Mouse (Mus musculus) c-Kit-positive CD71-positive TER-119-positive erythroid progenitor cells, embryonic 14.5 days (primary cell): ENCODE measurements around the gene Fam78a.

Experiments used
- DNase-seq: peaks from one replicate; pipeline ENCODE4 v3.0.0-alpha.2; 2013; ENCODE audit warnings: low spot score

The Fam78a gene

DNA sequence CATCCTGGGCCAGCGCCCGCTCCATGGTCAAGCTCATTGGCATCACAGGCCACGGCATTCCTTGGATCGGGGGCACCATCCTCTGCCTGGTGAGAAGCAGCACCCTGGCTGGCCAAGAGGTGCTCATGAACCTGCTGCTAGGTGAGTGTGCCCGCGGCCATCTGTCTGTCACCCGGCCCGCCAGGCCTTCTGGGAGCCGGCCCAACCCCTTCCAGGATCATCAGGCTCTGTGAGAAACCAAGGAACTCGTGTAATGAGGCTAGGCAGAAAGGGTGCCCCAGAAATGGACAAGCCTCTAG lies 11.4 kb upstream of the Fam78a start:
- DNase-seq = no peak

DNA sequence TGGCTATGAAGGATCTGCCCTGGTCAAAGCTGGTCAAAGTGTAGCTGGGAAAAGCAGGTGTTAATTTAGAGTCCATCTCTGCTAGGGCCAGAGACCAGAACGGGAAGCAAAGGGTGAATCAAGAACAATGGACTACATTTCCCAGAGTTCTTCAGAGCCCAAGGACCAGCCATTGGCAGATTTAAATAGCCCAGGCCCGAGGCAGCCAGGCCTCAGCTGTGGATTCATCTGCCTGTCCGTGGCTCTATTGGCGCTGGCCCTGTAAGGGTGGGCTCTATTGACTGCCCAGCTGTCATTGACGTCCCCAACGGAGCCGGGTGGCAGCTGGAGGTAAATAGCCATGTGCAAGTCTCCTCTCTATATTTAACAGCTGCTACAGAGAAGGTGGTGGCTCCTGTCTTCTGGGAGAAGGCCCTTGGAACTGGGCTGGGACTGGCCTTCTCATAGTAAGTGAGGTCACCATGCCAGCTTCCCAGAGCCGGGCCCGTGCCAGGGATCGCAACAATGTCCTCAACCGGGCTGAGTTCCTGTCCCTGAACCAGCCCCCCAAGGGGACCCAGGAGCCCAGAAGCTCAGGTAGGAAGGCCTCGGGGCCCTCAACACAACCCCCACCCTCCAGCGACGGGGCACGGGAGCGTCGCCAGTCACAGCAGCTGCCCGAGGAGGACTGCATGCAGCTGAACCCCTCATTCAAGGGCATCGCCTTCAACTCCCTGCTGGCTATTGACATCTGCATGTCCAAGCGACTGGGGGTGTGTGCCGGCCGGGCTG lies 10.9 kb upstream of the Fam78a start, which contains the start of gene Plpp7:
Plpp7 (plus strand) TSS at position 178 of the 771 bp plus-strand sequence.
- DNase-seq = no peak

DNA sequence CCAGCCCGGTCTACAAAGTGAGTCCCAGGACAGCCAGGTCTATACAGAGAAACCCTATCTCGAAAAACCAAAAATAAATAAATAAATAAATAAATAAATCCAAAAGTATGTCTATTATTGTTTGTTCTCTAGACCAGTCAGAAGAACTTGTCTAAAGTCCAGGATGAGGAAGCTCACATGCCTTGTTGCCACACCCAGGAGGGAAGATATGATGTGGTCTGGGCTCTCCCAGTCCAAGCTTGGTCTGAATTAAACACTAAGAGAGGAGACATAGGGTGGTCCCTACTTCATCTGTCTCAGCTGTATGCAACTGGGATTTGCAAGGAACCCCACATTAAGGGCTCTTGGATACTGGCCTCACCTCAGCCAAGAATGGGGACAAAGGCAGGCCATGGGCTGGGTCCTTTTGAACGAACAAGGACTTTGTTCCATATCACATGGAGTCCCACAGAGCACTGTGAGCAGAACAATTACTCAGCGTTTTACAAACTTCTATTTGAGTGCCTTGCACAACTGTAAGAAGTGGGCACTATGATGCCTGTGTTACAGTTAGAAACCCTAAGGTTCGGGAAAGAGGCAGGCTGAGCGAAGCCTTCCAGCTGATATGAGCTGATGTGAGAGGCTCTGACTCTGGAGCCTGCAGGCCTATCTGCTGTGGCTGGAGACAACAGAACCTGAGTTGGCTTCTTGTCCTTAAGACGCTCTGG lies 9.5 kb upstream of the Fam78a start:
- no peak for DNase-seq

DNA sequence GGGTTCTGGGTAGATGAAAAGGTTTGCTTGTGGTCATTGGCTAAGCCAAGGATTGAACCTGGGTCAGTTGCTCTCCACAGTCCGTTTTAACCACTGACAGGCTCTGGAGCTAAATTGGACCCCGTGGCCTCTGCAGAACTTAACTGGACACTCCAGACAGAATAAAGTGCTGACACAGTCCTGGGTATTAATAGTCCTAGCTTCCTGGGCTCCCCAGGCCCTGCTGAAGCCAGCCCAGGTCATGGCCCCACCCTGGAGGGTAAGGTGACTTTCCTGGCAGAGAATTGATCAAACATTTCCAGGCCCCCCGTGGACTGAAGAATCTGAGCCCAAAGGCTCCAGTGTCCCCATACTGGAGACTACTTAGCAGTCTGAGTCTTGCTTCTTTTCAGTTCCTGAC lies 7.3 kb upstream of the Fam78a start:
- no peak for DNase-seq

DNA sequence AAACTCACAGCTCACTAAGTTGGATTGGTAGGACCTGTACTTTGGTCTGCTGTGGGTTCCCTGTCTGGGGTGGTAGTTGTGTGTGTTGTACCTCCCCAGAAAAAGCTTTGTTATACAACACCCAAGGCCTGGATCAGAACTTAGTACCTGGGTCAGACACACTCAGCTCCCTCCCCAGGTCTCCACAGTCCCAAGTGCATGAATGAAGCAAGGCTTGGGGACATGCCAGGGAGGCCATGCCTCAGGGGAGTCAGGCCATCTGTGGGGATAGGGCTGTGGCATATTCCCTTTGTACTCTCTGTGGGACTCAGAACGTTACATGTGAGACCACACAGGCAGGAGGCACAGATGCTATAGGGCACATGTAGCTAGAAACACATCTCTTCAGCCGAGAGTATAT lies 5.5 kb upstream of the Fam78a start:
- no peak for DNase-seq

- no peak for DNase-seq
These were observed 4.9 kb upstream of the Fam78a start for GRCm38 (mm10) chr2:32089606-32090005.

DNA sequence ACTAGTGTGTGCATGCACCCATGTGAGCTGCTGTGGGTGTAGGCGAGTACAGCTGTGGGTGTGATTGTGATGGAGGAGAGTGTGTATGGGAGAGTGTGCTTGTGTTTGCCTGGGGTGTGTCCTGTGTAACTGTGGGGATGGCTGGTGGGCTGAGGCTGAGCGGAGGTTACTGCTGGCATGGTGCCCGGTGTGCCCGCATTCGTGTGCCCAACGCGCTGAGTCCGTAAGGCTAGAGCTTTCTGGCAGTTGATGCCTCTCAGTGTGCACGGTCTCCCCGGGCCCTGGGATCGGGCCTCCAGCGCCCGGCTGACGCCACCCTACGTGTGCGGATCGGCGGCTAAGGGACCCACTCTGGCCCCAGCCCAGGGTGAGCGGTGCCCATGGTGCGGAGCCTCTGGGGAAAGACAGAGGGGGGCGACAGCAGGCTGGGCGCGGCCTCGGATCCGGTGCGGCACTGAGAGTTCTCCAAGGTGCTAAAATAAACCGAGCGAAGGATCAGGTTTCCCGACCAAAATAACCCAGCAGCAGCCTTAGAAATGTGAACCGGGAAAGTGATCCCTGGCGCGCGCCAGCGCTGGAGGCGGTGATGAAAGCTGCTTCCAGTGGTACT lies 3.8 kb upstream of the Fam78a start:
- DNase-seq = no peak

GRCm38 (mm10) chr2:32087606-32088005 lies 2.9 kb upstream of the Fam78a start:
- no peak for DNase-seq

DNA sequence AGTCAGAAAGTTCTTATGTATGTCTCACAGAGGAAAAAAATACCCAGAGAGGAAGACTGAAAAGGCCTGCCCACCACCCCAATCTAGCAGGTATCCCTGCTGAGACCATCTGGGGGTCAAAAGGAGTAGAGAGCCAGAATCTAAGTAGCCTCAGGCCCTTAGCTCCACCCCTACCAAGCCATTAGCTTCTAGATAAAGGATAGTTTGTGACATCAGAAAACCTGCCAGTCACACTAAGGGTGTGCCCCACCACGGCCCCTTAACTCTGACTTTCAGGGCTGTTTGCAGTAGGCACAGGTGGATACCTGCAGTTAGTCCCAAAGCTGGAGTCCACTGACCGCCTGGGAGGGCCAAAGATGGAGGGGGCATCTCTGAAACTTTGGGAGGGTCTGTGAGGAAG lies 574 bp upstream of the Fam78a start:
- peak; percentile 77 for DNase-seq

DNA sequence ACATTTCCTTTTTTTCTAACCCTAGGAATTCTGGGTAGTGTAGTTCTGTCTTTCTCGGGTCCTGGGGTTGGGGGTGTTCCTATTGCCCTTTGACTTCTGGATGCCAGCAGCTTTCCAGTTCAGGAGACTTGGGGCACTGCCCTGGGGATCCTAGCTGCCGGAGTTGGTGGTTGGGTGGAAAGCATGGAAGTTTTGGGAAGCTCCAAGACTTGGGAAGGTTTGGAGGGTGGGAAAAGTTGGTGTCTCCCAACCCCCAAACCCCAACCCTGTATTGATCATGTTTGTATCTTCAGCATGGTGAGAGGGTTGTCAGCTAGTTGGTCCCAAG lies 179 bp upstream of the Fam78a start:
- no peak for DNase-seq

DNA sequence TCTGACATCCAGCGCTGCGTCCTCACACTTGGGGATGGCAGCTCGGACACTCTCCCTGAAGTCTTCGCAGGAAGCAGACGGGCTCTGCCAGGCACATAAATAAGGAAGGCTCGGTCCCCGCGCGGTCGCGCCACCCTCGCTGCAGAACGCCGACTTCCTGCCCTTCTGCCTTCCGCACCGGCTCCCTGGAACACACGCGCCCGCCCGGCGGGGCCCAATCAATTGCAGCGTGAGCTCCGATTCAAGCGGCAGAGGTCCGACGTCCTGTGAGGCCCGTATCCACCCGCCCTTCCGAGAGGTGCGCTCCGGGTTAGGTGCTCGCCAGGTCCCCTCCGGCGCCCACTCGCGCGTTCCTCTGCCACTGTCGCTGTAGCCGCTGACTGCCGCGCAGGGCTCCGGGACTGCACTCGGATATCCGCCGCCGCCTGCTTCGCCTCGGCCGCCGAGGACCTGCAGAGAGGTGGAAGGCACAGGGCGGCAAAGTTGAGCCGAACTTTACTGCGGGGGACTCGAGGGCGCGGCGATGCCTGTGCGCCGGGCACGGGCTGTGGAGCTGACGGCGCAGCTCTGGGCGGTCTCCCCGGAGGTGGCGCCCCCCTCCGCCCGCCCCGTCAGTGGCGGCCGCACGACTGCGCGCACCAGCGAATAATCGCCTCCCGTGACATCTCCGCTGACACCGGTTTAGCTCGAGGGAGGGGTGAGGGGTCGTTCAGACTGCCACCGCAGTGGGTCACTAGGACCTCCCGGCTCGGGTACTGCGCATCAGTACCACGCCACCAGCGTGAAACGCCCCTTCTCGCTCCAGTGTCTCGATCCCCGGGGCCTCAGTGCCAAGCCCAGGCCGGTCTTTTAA lies 1.3 kb downstream of the Fam78a start:
- peak; percentile 55 for DNase-seq

DNA sequence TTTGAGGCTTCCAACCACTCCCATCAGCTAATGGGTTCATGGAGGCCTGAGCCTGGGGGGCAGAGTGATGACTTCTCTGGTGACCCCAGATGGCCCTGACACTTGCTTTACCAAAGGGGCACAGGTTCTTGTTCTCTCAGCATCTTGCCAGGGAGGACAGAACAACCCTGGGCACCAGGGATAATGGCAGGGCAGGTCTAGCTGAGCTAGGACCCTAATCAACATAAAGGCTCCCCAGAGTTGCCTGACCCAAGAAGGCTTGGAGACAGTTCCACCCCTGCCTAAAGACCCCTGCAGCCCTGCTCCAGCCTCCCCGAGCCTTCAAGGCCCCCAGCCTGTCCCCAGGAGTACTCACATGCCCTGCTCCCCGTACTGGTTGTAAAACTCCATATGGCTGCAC lies 2.4 kb downstream of the Fam78a start:
- no peak for DNase-seq

GRCm38 (mm10) chr2:32081296-32081929 lies 3.2 kb downstream of the Fam78a start:
- DNase-seq = no peak

DNA sequence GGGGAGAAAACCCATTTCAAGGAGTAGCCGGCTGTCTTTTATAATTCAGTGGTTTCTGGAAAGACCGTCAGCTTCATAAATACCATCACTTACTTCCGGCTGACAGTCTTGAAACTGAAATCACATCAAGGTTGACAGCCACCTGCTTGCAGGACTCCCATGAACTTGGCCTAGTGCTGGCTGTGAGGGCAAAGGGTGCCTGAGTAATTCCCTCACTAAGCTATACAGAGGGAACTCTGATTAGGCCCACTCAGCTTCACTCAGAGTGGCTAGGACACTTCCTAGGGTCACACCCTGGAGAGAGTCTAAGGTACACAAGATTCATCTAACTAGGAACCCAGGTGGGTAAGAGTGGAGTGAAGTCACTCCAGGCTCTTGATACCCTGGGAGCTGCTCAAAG lies 4.0 kb downstream of the Fam78a start:
- DNase-seq = no peak

GRCm38 (mm10) chr2:32079191-32079725 lies 5.4 kb downstream of the Fam78a start:
- DNase-seq = no peak

- no peak for DNase-seq
These were observed 6.1 kb downstream of the Fam78a start for GRCm38 (mm10) chr2:32078522-32078921.

- no peak for DNase-seq
These were observed 6.9 kb downstream of the Fam78a start for GRCm38 (mm10) chr2:32077744-32078143.

DNA sequence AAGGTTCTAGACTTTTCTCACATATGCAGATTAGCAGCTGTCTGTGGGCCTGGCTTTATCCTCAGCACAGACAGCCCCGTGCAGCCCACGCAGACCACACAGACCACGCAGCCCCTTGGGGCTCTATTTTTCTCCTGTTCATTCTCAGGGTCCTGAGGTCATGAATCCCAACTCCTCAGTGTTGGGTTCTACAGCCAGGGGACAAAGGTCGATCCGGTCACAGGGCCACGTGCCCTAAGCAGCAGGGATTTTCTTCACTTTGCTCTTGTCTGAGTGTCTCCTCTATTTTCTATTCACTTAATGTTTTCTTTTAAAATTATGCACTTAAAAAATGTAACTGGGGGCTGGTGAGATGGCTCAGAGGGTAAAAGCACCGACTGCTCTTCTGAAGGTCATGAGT lies 9.3 kb downstream of the Fam78a start:
- DNase-seq = no peak

DNA sequence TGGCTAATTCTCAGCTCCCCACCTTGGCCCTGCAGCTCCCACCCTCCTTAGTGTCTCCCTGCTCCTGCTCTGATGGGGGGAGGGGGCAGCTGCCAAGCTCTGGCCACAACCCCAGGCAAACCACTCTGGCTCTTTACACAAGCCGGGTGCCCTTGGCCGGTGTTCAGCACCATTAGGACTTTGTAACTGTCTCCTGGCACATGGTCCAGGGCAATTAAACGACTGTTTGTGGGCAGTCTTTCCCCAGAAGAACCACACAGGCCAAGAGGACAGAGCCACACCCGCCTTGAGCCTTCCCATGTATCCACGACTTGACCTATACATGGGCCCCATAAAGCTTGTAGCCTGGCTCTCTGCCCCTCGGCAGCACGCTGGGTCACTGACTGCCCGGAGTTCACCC lies 10.3 kb downstream of the Fam78a start:
- DNase-seq = no peak

DNA sequence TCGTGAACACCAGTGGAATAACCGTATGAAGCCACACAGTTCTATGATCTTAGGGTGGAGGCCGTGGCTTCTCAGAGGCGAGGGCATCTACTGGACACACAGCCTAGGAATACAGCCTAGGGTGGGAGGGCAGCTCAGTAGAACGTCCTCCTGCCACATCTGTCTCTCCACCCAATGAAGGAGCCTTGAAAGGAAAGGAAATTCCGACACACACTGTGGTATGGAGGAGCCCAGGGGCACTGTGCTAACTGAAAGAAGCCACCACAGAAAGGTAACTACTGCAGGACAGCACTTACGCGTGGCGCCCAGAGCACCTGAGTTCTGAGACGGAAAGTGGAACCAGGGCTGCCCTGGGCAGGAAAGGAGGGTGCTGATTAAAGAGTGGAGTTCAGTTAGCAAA lies 13.9 kb downstream of the Fam78a start:
- no peak for DNase-seq

GRCm38 (mm10) chr2:32068811-32069607 lies 15.6 kb downstream of the Fam78a start:
- no peak for DNase-seq
